Mouse (Mus musculus): ENCODE data around the gene Akt3. TPM values are rescaled to one million over a fixed set of nuclear protein-coding genes. Genes with fewer than 3 reads are reported as not detected.

Akt3 gene
- polyA plus RNA-seq, 1 experiment from 2014 or later = 11.4 TPM

GRCm38 (mm10) chr1:177013776-177014175, 244.2 kb downstream of the Akt3 start:
- 97% methylated on average over 3 of the region's 3 CpGs for WGBS
- Histone ChIP-seq H3K4me3 (no peak overlapping the region), H3K27me3 (ENCODE audit: poor library complexity, severe bottlenecking) (no peaks in the 10 kb centered on the region), H3K4me1 (peaks cover 88% of the 10 kb centered on the region), H3K9me3 (no peaks in the 10 kb centered on the region), H3K27ac (peak overlapping the region; percentile 45; the same call in 1 of the 2 replicates), H3K36me3 (replicated peaks) (peaks cover 2% of the 10 kb centered on the region)
- no peak for DNase-seq (ENCODE audit: extremely low spot score, low spot score)

- Histone ChIP-seq H3K4me3 (no peak overlapping the region), H3K9me3 (no peaks in the 10 kb centered on the region), H3K27me3 (ENCODE audit: poor library complexity, severe bottlenecking) (no peaks in the 10 kb centered on the region), H3K4me1 (peaks cover 88% of the 10 kb centered on the region), H3K27ac (no peak overlapping the region), H3K36me3 (replicated peaks) (peaks cover 2% of the 10 kb centered on the region)
- no peak for DNase-seq (ENCODE audit: extremely low spot score, low spot score)
- WGBS = 82% methylated on average over 1 of the region's 1 CpGs
Measured at GRCm38 (mm10) chr1:177013313-177013712, 244.7 kb downstream of the Akt3 start.

DNA sequence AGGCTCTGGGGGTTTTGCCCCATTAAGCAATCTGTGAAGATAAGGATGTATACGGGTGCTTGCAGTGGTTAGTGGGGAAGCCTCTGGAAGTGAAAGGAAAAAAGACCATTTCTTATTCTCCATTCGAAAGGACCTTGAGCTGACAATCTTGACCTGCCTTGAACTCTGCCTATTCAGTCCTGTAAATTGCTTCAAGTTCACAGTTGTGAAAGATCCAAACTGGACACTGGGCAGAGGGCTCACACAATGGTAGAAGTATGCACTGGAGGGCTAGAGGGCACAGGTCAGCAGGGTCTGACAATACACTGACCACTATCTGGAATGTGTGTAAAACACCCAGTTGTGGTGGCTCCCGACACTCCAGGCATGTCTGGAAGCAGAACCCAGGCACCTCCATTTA, 245.2 kb downstream of the Akt3 start:
- no peak overlapping the region for H3K27ac ChIP-seq
- H3K9me3 ChIP-seq = no peaks in the 10 kb centered on the region
- DNase-seq (ENCODE audit: extremely low spot score, low spot score) = no peak
- H3K4me3 ChIP-seq = no peak overlapping the region
- no peaks in the 10 kb centered on the region; the same call in none of the 2 replicates for H3K36me3 ChIP-seq (replicated peaks)
- WGBS = 60% methylated on average over 3 of the region's 3 CpGs
- H3K27me3 ChIP-seq (ENCODE audit: poor library complexity, severe bottlenecking) = no peaks in the 10 kb centered on the region
- H3K4me1 ChIP-seq = peaks cover 88% of the 10 kb centered on the region

- H3K4me1 ChIP-seq = peaks cover 88% of the 10 kb centered on the region
- no peak overlapping the region for H3K4me3 ChIP-seq
- DNase-seq (ENCODE audit: extremely low spot score, low spot score) = no peak
- no peaks in the 10 kb centered on the region for H3K9me3 ChIP-seq
- peak overlapping the region; percentile 57; the same call in 1 of the 2 replicates for H3K27ac ChIP-seq
- WGBS = 88% methylated on average over 13 of the region's 13 CpGs
- no peaks in the 10 kb centered on the region for H3K27me3 ChIP-seq (ENCODE audit: poor library complexity, severe bottlenecking)
- no peaks in the 10 kb centered on the region for H3K36me3 ChIP-seq (replicated peaks)
Measured at GRCm38 (mm10) chr1:177011688-177012087, 246.3 kb downstream of the Akt3 start.

- Histone ChIP-seq H3K4me3 (no peak overlapping the region), H3K27ac (peak overlapping the region; percentile 77), H3K9me3 (no peaks in the 10 kb centered on the region), H3K27me3 (ENCODE audit: poor library complexity, severe bottlenecking) (no peaks in the 10 kb centered on the region), H3K36me3 (replicated peaks) (no peaks in the 10 kb centered on the region), H3K4me1 (peaks cover 79% of the 10 kb centered on the region)
- 51% methylated on average over 6 of the region's 6 CpGs for WGBS
- no peak for DNase-seq (ENCODE audit: extremely low spot score, low spot score)
Measured at GRCm38 (mm10) chr1:177010607-177011302, 247.2 kb downstream of the Akt3 start.

DNA sequence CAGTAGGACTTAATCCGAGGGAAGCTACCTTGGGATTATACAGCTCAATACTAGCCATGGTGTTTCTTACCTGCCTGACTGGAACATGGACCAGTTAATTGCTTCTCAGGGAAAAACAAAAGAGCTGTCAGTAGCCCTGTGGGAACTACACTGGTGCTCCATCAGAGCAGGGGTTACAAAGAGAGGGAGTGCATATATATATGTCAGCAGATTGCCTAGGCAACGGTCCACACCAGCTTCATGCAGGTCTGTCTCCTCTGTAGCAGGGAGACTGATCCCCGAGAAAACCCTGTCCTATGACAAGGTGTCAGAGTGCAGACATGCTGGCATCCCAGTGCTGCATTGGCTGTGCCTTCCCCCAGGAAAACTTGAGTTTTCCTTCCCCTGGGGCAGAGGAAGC, 248.0 kb downstream of the Akt3 start:
- H3K9me3 ChIP-seq = no peaks in the 10 kb centered on the region
- WGBS = 44% methylated on average over 3 of the region's 3 CpGs
- H3K27me3 ChIP-seq (ENCODE audit: poor library complexity, severe bottlenecking) = no peaks in the 10 kb centered on the region
- DNase-seq (ENCODE audit: extremely low spot score, low spot score) = no peak
- peaks cover 80% of the 10 kb centered on the region for H3K4me1 ChIP-seq
- no peaks in the 10 kb centered on the region for H3K36me3 ChIP-seq (replicated peaks)
- H3K4me3 ChIP-seq = no peak overlapping the region
- H3K27ac ChIP-seq = peak overlapping the region; percentile 77

DNA sequence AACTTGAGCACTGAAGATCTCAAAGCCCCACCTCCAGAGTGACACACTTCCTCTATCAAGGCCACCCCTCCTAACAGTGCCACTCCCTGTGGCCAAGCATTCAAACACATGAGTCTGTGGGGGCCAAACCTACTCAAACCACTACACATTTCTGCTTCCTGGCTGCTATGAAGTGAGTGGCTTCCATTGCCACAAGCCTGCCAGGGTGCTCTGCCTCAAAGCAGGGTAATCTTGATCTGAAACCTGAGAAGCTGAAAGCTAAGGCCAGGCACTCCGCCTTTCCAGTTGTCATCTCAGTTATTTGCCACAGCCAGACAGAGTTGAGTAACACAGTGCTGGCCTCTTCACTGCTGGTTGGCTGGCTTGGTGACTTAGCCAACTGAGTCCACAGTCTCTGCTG, 249.2 kb downstream of the Akt3 start:
- H3K9me3 ChIP-seq = no peaks in the 10 kb centered on the region
- peaks cover 80% of the 10 kb centered on the region for H3K4me1 ChIP-seq
- H3K36me3 ChIP-seq (replicated peaks) = no peaks in the 10 kb centered on the region
- H3K4me3 ChIP-seq = no peak overlapping the region
- H3K27me3 ChIP-seq (ENCODE audit: poor library complexity, severe bottlenecking) = no peaks in the 10 kb centered on the region
- DNase-seq (ENCODE audit: extremely low spot score, low spot score) = no peak
- WGBS = 40% methylated on average over 1 of the region's 1 CpGs
- peak overlapping the region; percentile 52 for H3K27ac ChIP-seq

DNA sequence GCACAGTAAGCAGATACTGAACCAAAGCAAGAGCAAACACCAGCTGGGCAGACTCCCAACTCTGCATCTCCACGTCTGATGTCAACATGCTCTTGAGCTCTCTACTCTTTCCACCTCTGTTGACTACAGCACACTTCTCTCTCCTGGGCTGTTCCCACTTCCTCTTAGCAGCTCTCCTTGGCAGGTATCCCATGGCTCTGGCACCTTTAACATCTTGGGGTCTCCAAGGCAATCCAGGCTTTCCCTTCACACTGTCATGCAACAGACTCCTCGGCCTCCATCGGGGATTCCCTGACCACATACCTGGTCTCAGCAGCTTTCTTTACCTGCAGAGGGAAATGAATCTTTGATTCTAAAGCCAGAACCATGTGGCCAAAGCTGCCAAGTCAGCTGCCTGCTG, 250.6 kb downstream of the Akt3 start:
- no peak overlapping the region for H3K27ac ChIP-seq
- H3K27me3 ChIP-seq (ENCODE audit: poor library complexity, severe bottlenecking) = no peaks in the 10 kb centered on the region
- peaks cover 79% of the 10 kb centered on the region for H3K4me1 ChIP-seq
- no peak overlapping the region for H3K4me3 ChIP-seq
- WGBS = 90% methylated on average over 3 of the region's 3 CpGs
- no peaks in the 10 kb centered on the region for H3K36me3 ChIP-seq (replicated peaks)
- H3K9me3 ChIP-seq = no peaks in the 10 kb centered on the region
- DNase-seq (ENCODE audit: extremely low spot score, low spot score) = no peak

DNA sequence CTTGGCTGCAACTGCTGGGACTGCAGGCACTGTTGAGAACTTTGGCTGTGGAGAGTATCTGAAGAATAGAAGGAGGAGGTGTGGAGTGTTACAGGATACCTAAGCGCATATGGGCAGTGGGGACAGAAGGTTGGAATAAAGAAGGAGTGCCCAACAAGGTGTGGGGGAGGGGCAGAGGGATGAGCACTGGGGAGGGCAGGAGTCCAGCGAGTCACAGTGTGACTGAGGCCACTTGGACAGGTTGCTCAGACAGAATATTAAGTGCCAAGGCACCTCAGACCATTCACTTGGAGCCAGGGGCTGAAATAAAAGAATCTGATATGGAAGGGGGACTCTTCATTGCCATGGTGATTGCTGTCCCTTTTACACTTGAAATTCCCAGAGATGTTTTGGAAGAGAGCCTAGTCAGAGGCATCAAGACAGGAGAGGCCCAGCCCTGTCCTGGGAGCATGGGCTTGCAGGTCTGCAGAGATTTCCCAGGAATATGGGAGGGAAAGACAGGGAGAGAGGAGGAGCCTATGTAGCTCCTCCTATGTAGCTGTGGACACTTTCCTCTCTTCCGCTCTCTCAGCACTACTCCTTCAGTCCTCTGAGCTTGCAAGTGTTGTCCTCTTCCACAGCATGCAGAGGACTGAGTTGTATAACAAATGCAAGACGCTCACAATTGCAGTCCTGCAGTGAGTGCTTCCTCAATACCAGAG, 253.8 kb downstream of the Akt3 start:
- no peak for DNase-seq (ENCODE audit: extremely low spot score, low spot score)
- peaks cover 8% of the 10 kb centered on the region; the same call in 1 of the 2 replicates for H3K27me3 ChIP-seq (ENCODE audit: poor library complexity, severe bottlenecking)
- peak overlapping the region; percentile 75; the same call in 1 of the 2 replicates for H3K27ac ChIP-seq
- peaks cover 77% of the 10 kb centered on the region for H3K4me1 ChIP-seq
- 78% methylated on average over 4 of the region's 4 CpGs for WGBS
- H3K9me3 ChIP-seq = no peaks in the 10 kb centered on the region
- no peak overlapping the region for H3K4me3 ChIP-seq
- no peaks in the 10 kb centered on the region for H3K36me3 ChIP-seq (replicated peaks)

DNA sequence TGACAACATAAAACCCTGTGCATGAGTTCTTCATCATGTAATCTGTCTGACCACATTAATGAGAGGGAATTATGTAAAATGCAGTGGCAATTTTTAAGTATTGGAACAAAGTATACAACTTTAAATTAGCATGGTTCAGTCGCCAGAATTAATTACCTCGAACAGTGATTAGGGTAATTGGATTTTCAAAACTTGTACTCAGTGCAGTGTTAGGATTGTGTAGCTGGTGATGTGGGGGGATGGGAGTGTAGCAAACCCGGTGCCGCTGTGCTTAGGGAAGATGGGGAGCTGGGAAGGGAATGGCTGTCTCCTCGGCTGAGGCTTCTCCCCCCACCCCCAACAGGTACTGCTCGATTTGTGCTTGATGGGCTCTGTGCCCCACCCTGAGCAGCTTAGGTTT, 255.1 kb downstream of the Akt3 start:
- Histone ChIP-seq H3K36me3 (replicated peaks) (no peaks in the 10 kb centered on the region), H3K27ac (peak overlapping the region; percentile 75), H3K27me3 (ENCODE audit: poor library complexity, severe bottlenecking) (peaks cover 8% of the 10 kb centered on the region; the same call in 1 of the 2 replicates), H3K4me3 (no peak overlapping the region), H3K9me3 (no peaks in the 10 kb centered on the region), H3K4me1 (peaks cover 77% of the 10 kb centered on the region)
- no peak for DNase-seq (ENCODE audit: extremely low spot score, low spot score)
- 27% methylated on average over 6 of the region's 6 CpGs for WGBS

DNA sequence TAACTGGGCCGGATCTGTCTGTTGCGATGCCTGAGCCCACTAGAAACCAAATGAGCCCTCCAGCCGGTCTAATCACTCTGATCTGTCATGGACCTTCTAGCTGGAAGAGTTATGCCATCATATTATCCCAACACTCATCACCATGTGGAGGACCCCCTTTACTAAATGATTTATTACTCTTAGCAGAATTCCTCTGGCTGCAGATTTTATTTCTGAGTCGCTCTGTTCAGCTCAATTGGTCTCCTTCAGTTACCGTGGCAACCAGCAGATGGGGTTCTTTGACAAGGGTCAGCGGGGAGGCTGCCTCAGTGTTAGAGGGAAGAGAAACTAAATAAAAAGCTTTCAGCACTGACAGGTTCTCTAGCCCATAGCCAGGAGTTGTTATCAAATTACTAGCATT, 259.0 kb downstream of the Akt3 start:
- Histone ChIP-seq H3K27ac (peak overlapping the region; percentile 91), H3K4me3 (no peak overlapping the region), H3K27me3 (ENCODE audit: poor library complexity, severe bottlenecking) (peaks cover 12% of the 10 kb centered on the region), H3K36me3 (replicated peaks) (no peaks in the 10 kb centered on the region), H3K4me1 (peaks cover 95% of the 10 kb centered on the region), H3K9me3 (no peaks in the 10 kb centered on the region)
- 30% methylated on average over 6 of the region's 6 CpGs for WGBS
- peak; percentile 69 for DNase-seq (ENCODE audit: extremely low spot score, low spot score)

GRCm38 (mm10) chr1:176997711-176998689, 260.0 kb downstream of the Akt3 start:
- H3K27ac ChIP-seq = peak overlapping the region; percentile 91
- no peaks in the 10 kb centered on the region for H3K9me3 ChIP-seq
- H3K27me3 ChIP-seq (ENCODE audit: poor library complexity, severe bottlenecking) = peaks cover 12% of the 10 kb centered on the region
- WGBS = 18% methylated on average over 33 of the region's 33 CpGs
- no peaks in the 10 kb centered on the region for H3K36me3 ChIP-seq (replicated peaks)
- peak; percentile 59 for DNase-seq (ENCODE audit: extremely low spot score, low spot score)
- peak overlapping the region; percentile 42 for H3K4me3 ChIP-seq
- H3K4me1 ChIP-seq = peaks cover 95% of the 10 kb centered on the region
